Mouse (Mus musculus) adrenal gland, postnatal 14 days (tissue): Measurements from ENCODE around the gene Tmem266. TPM values are rescaled to one million over a fixed set of nuclear protein-coding genes. Genes with fewer than 3 reads are reported as not detected.

Source experiments
- DNase-seq: peaks from one replicate; pipeline ENCODE4 v3.0.0; 2021; ENCODE audit warnings: mixed read lengths
- total RNA-seq: library from RNA; stranded (reverse); gene quantifications from 2 replicates; pipeline ENCODE4 v1.2.3, GENCODE M21; 2021

The Tmem266 gene
- total RNA-seq, 1 experiment from 2014 or later, result 0.93 TPM

- DNase-seq, result no peak
Observed at GRCm38 (mm10) chr9:55453366-55453765, 126.7 kb downstream of the Tmem266 start.

GRCm38 (mm10) chr9:55468397-55468796, 141.7 kb downstream of the Tmem266 start:
- no peak for DNase-seq

GRCm38 (mm10) chr9:55476084-55476483, 149.4 kb downstream of the Tmem266 start:
- no peak for DNase-seq

GRCm38 (mm10) chr9:55478699-55479098, 152.0 kb downstream of the Tmem266 start:
- DNase-seq, result no peak

DNA sequence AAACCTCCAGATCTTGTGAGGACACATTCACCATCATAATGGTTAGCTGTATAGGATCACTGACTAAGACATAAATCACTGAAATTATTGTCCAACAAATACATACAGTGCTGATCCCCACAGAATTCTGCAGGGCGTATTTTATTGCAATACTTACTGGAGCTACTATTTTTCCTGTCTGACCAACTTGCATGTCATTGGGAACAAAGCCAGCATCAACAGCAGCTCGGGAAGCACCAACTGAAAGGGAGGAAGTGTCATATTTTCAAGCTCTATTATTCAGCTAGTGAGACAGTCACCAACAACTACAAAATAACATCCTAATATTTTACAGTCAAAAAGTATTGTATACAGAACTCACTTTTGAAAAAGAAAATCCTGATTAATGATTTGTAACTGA, 155.4 kb downstream of the Tmem266 start:
- peak; percentile 40 for DNase-seq

Other genes with a start within 250 kb of the Tmem266 start
- 46.7 and 47.5 TPM in 2 replicates for gene Ube2q2, start 178.1 kb upstream of the Tmem266 start, total RNA-seq
- 27.5 and 31.5 TPM in 2 replicates for gene Fbxo22, start 118.0 kb upstream of the Tmem266 start, total RNA-seq
- gene Nrg4, start 69 bp upstream of the Tmem266 start, total RNA-seq, result 56.9 and 65.7 TPM in 2 replicates
- 1,170 and 1,175 TPM in 2 replicates for gene Etfa, start 185.3 kb downstream of the Tmem266 start, total RNA-seq
- gene Isl2, start 211.8 kb downstream of the Tmem266 start, total RNA-seq, result not detected in 2 replicates